Mouse (Mus musculus) layer of hippocampus, postnatal 36 days (tissue): ENCODE data around the gene Ebf4. TPM values are rescaled to one million over a fixed set of nuclear protein-coding genes. Genes with fewer than 3 reads are reported as not detected.
A peak's percentile ranks its signal among the peaks of the same experiment; 100 is the strongest.

Source experiments
- DNase-seq, 2 experiments: peaks; one replicate each; pipeline ENCODE4 v3.0.0; 2022
- total RNA-seq, 2 experiments: library from RNA; stranded (reverse); gene quantifications; 2 replicates each; pipeline ENCODE4 v1.2.3; 2021

The Ebf4 gene
- total RNA-seq = 10 to 100 TPM; 11.4 to 11.7 TPM

DNA sequence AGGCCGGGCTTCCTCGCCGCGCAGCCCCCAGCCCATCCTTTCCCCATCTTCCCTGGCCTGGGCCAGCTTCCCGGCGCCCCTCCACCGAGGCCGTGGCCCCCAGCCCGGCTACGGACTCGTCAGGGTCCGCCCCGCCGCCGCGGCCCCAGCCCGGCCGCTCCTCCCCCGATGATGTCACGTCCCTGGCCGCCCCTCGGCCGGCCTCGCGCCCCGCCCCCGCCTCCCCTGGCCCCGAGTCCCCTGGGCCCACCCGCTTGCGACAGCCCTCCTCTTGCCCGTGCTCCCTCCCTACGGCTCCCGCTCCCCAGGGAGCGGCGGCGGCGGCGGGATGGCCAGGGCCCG lies at the start of gene Ebf4:
TSS of gene Ebf4 (plus strand) at position 234 of the 342 bp plus-strand sequence.
- DNase-seq = peak in 1 of 2 experiments; percentile 41

DNA sequence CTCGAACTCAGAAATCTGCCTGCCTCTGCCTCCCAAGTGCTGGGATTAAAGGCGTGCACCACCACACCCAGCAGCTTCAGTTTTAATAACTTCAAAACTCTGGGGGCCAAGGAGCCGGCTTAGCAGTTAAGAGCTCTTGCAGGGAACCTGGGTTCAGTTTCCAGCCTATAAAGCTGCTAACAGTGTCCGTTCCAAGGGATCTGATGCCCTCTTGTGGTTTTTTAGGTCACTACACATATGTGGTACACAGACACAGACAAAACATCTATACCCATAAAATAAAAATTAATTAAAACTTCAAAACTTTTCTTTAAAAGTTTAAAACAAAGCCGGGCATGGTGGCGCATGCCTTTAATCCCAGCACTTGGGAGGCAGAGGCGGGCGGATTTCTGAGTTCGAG lies 48.1 kb upstream of the Ebf4 start:
- DNase-seq = peak in 1 of 2 experiments; percentile 23

DNA sequence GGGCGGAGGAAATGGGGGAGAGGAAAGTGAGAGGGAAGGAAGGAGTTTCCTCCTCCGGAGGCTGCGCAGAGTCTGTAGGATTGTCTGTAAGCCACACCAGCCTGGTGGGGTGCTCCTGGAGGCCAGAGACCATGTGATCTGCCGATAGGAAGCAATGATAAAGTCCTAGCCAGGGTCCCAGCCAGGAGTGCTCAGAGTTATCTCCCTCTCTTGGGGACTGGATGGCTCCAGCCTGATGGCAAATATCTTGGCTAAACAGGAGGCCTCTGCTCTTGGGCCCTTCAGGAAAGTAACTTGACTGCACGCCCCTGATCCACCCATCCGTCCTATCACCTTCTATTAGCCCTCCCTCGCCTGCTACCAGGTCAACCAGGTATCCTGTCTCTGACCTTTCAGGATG lies 46.7 kb upstream of the Ebf4 start:
- DNase-seq = no peak

DNA sequence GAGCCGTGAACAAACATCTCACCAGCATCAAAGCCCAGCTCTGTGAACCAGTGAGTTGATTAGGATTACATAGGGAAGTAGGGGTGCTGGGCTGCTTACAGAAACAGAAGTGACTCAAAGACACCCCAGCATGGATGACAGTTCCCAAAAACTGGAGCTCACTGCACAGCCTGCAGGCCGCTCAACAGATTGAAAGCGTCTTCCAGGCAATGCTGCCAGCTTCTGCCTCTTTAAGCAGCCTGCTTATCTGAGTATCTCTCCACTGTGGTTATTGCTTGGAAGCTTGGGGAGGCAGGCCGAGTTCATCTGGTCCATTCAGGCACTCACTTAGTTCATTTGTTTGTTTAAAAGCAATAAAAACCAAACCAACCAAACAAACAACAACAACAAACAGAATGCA lies 38.2 kb upstream of the Ebf4 start:
- no peak for DNase-seq

DNA sequence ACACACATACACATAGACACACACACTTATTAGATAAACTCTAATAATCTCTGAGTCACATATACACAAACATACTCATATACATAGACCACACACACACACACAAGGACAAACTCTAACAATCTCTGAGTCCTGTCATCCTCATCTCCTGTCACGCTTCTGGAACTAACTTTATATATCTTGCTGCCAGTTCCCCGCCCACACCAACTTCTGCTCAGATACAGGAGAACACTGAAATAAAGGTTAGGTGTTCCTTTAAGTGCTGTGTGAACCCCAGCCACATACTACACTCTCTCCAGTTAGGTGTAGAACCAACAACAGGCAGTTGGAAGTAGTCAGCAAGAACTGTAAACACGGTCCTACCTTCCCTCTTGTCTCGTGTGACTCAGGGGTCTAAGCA lies 34.1 kb upstream of the Ebf4 start:
- DNase-seq = no peak

DNA sequence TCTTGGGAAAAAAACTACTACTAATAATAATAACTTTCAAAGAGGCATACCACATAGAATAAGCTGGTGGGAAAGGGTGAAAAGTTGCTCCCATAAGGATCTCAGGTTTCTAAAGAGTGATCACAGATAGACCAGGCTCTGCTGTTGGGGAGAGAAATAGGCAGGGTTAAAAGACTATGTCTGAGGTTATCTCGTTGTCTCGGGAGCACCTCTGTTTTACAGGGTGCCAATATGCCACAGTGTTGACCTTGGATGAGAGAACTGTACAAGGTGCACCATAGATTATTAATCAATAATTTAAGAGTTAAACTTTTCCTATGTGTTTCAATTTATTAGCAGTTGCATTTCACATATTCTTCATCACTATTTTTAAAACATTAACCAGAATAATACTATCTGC lies 33.1 kb upstream of the Ebf4 start:
- DNase-seq = no peak

DNA sequence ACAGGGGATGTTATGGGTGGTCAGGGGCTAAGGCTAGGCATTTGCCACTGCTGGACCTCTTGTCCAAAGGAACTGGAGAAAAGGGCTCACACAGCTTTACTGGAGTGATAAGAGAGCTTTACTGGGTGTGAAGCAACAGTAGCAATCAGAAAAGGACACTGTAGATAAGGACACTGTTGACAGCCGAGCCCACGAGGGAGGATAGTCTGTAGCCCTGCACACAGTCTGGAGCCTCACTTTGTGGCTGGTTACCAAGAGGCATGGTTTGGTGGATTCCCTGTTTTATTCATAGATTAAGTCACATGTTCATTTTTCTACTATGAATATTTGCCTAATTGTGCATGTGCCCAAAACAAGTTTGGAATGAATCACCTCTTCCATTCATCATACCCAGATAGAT lies 32.6 kb upstream of the Ebf4 start:
- DNase-seq = no peak

DNA sequence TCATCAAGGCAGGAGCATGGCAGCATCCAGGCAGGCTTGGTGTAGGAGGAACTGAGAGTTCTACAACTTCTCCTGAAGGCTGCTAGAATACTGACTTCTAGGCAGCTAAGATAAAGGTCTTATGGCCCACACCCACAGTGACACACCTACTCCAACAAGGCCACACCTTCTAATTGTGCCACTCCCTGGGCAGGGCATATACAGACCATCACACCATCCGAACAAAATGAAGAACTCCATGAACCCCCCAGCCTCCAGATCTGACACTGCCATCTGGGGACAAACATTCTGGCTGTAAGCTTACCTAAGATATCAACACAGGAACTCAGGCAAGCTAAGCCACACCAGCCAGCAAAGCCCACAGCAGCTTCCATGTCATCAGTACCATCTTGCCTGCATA lies 29.4 kb upstream of the Ebf4 start:
- no peak for DNase-seq

DNA sequence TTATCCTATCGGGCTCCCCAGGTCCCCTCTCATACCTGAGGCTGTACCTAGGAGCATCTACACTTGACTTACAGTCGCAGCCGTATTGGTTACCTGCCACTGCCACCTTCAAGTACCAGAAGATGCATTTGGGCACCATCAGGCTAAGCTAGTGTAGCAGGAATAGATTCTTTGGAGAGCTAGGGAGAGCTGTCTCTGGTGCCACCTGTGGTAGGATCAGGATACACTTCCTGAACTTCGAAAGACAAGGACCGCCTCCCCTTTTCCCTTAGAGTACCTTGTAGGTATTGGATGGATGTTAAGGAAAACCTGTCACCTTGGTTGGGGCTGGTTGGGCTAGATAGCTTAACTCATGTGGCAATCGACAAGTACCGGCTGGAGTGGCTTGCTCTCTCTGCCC lies 26.9 kb upstream of the Ebf4 start:
- no peak for DNase-seq

DNA sequence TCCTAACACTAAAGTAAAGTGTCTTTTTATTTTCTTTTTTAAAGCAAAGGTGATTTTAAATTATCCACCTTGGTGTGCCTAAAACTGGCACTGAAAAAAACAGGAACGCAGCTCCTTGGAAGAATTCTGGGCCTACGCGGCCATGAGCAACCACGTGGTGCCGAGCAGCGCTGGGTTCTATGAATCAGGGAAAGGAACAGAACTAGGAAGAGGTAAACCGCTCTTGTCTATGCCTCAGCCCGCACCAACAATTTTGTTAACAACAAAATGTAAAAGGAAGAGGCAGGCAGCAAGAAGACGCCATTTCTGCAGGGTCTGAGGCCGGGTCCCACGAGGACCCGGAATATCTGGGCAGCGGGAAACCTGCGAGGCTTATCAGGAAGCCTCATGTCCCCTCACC lies 21.2 kb upstream of the Ebf4 start:
- DNase-seq = no peak

DNA sequence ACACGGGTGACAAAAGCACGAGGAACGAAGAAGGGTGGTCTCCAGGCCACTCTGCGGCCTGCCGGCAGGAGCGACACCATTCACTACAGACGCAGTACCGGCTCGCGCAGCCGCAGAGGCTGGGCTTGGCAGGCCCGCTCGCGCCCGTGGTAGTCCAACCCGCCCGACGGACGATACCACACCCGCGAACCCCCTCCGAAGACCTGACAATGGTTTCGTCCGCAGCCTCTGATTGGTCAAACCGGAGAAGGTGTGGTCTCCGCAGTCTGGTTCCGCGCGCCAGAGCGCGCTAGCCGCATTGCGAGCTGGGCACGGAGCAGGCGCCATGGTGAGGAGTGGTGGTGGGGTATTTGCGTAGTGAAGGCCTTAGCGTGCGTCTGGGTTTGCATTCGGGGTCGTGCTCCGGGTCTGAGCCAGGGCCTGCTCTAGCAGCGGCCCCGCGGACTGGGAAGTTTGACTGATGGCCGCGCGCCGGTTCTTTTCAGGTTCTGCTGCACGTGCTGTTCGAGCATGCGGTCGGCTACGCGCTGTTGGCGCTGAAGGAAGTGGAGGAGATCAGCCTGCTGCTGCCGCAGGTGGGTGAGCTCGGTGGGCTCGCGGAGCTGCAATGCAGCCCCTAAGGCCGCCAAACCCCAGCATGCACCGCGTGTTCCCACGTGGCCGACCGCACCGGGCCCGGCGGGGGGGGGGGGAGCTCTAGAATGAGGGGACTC lies 20.7 kb upstream of the Ebf4 start, which contains the start of gene Nop56:
TSS of gene Nop56 (plus strand) at position 282 of the 713 bp plus-strand sequence.
- peak; percentile 100 for DNase-seq

DNA sequence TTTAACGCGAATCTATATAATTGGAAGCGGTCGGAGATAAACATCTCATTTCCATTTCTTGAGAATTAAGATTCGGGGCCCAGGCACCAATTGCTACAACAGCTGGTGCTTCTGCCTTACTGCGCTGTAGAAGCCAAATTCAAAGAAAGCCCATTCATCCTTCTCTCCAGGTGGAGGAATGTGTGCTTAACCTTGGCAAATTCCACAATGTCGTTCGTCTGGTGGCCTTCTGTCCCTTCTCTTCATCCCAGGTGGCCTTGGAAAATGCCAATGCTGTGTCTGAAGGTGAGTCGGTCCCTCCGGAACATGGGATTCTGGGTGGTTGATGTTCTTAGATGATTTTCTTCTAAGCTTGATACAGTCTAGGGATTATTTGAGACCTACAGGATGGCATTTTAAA lies 20.1 kb upstream of the Ebf4 start:
- DNase-seq = no peak

DNA sequence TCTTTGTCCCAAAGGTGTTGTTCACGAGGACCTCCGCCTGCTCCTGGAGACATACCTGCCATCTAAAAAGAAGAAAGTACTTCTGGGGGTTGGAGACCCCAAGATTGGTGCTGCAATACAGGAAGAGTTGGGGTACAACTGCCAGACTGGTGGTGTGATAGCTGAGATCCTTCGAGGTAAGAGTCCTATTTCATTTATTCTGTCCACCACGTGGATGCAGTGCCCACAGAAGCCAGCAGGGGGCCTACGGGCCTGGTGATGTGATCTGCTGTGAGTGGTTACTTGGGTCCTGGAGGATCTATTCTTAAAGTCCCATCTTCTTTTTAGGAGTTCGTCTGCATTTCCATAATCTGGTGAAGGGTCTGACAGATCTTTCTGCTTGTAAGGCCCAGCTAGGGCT lies 19.3 kb upstream of the Ebf4 start:
- no peak for DNase-seq

DNA sequence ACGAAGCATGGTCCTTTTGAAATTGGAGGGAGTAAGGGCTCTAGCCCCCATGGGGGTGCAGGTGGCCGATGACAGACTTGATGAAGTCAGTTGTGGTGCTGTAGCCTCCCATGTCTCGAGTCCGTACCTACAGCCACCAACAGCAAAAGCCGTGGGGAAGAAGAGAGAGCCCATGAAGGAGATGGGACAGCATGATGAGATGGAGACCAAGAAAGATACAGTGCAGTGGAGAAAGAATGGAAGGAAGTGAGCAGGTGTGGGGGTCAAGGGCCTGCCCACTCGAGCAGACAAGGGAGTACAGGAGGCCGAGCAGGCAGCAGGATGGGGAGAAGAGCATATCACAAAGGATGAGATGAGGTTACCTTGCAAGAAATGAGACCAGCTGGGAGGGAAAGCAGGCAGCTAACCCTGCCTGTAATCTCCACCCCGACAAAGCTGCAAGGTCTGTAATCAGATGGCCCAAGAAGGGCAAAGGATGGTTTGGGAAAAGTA lies 15.3 kb upstream of the Ebf4 start:
- DNase-seq = no peak

DNA sequence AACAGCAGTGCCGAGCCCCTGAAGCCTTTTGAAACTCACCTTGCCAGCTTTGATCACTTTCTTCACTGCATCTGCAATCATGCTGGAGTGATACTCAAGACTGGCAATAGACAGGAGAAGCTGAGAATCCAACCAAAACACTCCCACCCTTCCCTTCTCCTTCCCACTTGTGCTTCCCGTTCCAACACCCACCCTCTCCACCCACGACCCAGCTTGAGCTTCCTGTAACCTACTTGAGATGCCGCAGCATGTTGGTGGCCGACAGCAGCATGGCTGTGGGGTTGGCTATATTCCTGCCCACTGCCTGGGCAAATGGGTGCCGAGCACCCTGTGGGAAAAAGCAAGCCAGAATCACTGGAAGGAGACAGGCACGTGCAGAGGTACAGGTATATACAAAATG lies 14.7 kb upstream of the Ebf4 start:
- DNase-seq = peak in 1 of 2 experiments; percentile 57

DNA sequence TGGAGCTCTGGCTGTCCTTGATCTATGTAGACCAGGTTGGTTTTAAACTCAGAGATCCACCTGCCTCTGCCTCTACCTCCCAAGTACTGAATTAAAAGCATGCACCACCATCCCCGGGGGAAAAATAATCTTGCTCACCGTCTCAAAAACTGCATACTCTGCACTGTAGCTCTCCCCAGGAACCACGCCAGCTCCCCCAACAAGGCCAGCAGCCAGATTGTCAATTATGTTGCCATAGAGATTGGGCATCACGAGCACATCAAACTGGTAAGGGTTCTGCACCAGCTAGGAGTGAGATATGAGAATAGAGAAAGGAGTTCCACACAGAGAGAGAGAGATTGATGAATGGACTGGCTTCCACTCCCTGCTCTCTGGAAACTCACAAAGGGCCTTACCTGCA lies 14.2 kb upstream of the Ebf4 start:
- peak; percentile 64 for DNase-seq

DNA sequence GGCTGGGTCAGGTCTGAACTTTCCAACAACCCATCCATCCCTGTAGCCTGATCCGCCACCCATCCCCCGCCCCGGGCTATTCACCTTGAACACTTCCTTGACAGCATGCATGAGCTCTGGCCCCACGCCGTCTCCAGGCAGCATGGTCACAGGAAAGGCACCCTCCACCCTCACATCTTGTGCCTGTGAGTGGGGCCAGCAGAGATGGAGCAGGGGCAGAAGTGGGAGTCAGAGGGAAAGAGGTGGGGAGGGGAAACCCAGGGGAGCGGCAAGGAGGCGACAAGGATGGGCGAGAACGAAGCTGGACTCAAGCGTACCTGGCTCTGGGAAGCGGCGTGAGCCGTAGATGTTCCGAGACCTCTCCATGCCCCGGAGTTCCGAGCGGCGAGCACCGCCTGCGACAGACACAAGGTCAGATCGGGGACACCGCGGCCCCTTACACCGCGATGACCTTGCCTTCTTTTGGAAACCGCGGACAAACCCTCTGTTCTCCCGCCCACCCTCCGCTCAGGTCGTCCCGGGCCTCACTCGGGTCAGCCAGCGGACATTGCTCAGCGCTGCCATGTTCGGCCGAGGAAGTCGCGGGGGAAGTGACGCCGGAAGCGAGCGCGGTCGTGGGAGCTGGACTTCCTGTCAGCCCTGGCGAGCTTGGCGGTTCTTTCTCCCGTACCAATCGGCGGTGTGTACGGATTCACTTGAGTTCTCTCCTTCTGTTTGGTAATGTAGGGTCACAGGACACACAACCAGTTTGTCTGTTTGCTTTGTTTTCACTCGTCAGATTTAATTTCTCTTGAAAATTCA lies 10.9 kb upstream of the Ebf4 start, which contains the start of gene Idh3b:
TSS of gene Idh3b (minus strand) at position 694 of the 801 bp plus-strand sequence.
- DNase-seq = peak; percentile 87 to 89

DNA sequence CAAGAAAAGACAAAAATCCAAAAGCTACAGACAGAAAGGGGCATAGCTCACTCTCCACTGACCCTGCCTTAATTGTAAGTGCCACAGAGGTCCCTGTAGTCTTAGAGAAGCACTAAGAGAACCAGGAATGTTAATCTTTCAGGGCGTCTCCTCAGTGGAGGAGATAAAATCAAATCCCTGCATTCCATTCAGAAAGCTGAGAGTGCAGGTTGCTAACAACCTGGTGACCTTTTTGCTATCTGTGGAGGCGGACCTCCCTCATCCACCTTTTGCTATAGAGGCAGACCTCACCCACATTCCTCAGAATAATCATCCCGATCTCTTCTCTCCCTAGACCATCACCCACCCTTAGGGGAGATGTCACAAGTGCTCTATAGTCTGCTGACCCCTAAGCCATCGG lies 5.9 kb upstream of the Ebf4 start:
- no peak for DNase-seq

DNA sequence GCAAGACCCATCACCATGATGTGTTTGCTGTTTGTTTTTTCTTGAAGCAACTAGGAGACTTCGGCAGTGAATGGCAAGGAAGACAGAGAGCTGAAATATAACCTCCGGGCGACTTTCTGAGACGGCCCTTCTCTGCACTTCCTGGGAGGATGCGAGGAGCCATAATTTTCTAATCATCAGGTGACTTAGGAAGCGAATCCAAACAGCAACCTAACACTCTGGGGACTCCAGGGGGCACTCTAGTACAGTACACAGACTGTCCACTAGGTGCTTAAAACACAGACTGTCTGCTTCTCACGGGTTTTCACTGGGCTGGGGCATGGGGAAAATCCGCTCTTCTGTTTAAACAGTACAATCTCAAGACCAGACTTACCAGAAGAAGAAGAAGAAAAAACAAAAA lies 3.5 kb upstream of the Ebf4 start:
- DNase-seq = peak; percentile 64 to 65

DNA sequence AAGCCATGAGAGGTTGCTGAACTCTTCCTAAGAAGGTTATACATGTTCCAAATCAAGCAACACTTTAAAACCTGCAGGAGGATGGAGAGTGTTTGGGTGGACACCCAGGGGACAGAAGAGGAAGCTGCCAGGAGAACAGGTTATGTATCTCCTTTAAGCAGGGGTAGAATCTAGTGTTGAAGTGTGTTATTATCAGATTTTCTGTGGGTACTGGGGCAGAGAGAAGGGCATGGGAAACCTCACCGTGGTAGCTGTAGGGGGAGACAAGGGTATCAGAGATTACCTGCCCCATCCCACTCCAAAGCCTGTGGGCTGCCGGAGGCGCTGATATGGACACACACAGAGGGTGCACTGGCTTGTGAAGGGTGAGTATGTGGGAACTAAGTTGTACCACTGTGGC lies 2.0 kb upstream of the Ebf4 start:
- DNase-seq = no peak

DNA sequence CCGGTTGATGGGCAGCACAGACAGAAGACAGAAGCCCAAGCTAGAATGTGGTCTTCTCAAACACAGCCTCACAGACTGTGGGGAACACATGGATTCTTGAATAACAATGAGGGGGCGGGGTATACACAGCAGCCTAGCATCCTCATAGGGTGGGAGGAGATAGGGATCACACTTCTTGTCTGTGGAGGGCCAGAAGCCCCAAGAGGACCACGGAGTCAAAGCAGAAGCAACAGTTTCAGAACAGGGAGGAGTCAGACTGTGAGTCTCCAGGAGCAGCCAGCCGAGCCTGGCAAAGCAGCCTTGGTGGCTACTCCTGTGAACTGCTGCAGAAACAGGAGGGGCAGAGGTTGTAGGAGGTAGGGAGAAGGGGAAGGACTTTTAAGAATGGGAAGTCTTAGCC lies 1.5 kb upstream of the Ebf4 start:
- no peak for DNase-seq

DNA sequence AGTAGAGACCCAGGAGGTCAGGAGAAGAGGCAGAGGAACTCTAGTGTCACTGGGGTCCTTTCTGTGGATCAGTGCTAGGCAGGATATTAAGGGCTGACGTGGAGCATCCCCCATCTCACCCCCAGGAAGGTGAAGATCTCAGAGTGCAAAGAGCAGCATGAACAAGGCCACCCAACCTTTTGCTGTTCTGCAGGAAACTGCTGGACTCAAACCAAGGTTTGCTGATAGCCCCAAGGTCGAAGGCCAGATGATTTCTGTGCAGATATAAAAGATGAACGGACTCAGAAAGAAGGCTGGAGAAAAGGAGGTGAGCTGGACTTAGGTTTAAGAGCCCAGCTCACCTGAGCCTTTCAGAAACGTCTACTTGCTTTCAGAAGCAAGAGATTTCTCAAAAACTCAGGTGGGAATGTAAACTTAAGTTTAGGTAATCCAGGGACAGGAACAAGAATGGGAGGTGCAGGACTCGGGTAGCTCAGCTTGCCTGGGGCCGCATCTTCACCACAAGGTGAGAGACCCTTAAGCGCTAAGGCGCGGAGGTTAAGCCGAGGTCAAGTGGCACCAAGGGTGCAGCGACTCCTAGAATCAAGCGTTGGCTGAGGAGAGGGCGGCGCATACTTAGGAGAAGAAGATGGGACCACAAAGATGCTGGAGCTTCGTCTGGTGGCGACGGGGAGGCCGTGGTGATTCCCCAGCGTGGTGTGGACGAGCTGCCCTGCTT lies 592 bp upstream of the Ebf4 start:
- DNase-seq = no peak
